Mouse (Mus musculus): ENCODE results near the gene Mpzl3.

- TF ChIP-seq POLR2A (IDR thresholded peaks at IDR 0.05; ENCODE audit: extremely low read depth, insufficient read depth, low read length) (no peak), CTCF (IDR thresholded peaks at IDR 0.05; ENCODE audit: extremely low read depth, insufficient read depth, low read length) (no peak)
Measured at GRCm38 (mm10) chr9:45088040-45088439, 33.1 kb downstream of the Mpzl3 start.

All from cortical plate, adult 2 months (tissue).